Mouse (Mus musculus): ENCODE data around the gene Wnt3a. TPM values are rescaled to one million over a fixed set of nuclear protein-coding genes. Genes with fewer than 3 reads are reported as not detected.

Gene Wnt3a
- not detected in 2 replicates for total RNA-seq (2012; rRNA removed)
- not detected for polyA plus RNA-seq (2012; ENCODE audit: insufficient read depth in 1 of 2, insufficient read length in 2 of 2, low read depth in 1 of 2, low replicate concordance in 2 of 2, missing spikeins in 1 of 2)

GRCm38 (mm10) chr11:59290702-59291303, at the start of gene Wnt3a:
Wnt3a (minus strand) TSS chr11:59290752.
- no peaks in the 10 kb centered on the region for H3K9me3 ChIP-seq (replicated peaks; ENCODE audit: insufficient read depth, low read length)
- no peaks in the 10 kb centered on the region for H3K36me3 ChIP-seq (ENCODE audit: control insufficient read depth in 1 of 2, insufficient read depth in 2 of 2, low read length in 2 of 2)
- H3K9ac ChIP-seq (ENCODE audit: control insufficient read depth, low read depth, low read length, poor library complexity, severe bottlenecking), result no peak within 1 kb of the TSS
- H3K4me3 ChIP-seq (ENCODE audit: control insufficient read depth in 1 of 2, insufficient read depth in 1 of 2, low read depth in 2 of 2, low read length in 2 of 2), result no peak within 1 kb of the TSS
- H3K79me2 ChIP-seq (ENCODE audit: control insufficient read depth, insufficient read depth, low read length, poor library complexity), result no peaks in the 10 kb centered on the region
- no peak within 1 kb of the TSS for H3K27ac ChIP-seq (ENCODE audit: control insufficient read depth, low read depth, low read length)
- DNase-seq (ENCODE audit: low read depth, low spot score), result no peak
- no peaks in the 10 kb centered on the region for H3K4me1 ChIP-seq (ENCODE audit: control insufficient read depth in 1 of 2, insufficient read depth in 2 of 2, low read length in 2 of 2)
- H3K27me3 ChIP-seq (ENCODE audit: control insufficient read depth in 1 of 2, insufficient read depth in 2 of 2, low read length in 2 of 2), result peaks cover 1 to 2% of the 10 kb centered on the region in 2 experiments; a peak in 2 of 4 replicates
- TF ChIP-seq SMC3 (IDR thresholded peaks at IDR 0.05; ENCODE audit: low read depth, low read length), result no peak
- TF ChIP-seq CTCF (IDR thresholded peaks at IDR 0.05 in 2 of 3, conservative IDR thresholded peaks at IDR 0.05 in 1 of 3; ENCODE audit: control insufficient read depth in 1 of 3, insufficient read depth in 1 of 3, low read depth in 2 of 3, low read length in 3 of 3, poor library complexity in 1 of 3, severe bottlenecking in 1 of 3), result no peak
- TF ChIP-seq MAZ (IDR thresholded peaks at IDR 0.05; ENCODE audit: low read depth, low read length), result no peak
- TF ChIP-seq MXI1 (IDR thresholded peaks at IDR 0.05; ENCODE audit: low read depth, low read length), result no peak
- no peak for TF ChIP-seq KAT2A (conservative IDR thresholded peaks at IDR 0.05; ENCODE audit: low read depth, low read length)
- no peak for TF ChIP-seq GABPA (IDR thresholded peaks at IDR 0.05; ENCODE audit: low read depth, low read length)
- no peak for TF ChIP-seq SIN3A (IDR thresholded peaks at IDR 0.05; ENCODE audit: low read length)
- no peak for TF ChIP-seq E2F4 (IDR thresholded peaks at IDR 0.05; ENCODE audit: borderline replicate concordance, low read depth, low read length)

GRCm38 (mm10) chr11:59338736-59339120, 48.2 kb upstream of the Wnt3a start:
- Histone ChIP-seq H3K9ac (ENCODE audit: control insufficient read depth, low read depth, low read length, poor library complexity, severe bottlenecking) (no peak overlapping the region), H3K27me3 (ENCODE audit: control insufficient read depth in 1 of 2, insufficient read depth in 2 of 2, low read length in 2 of 2) (peaks cover 0 to 2% of the 10 kb centered on the region in 2 experiments; a peak in 1 of 4 replicates), H3K4me3 (ENCODE audit: control insufficient read depth in 1 of 2, insufficient read depth in 1 of 2, low read depth in 2 of 2, low read length in 2 of 2) (no peak overlapping the region), H3K27ac (ENCODE audit: control insufficient read depth, low read depth, low read length) (no peak overlapping the region), H3K4me1 (ENCODE audit: control insufficient read depth in 1 of 2, insufficient read depth in 2 of 2, low read length in 2 of 2) (peaks cover 0 to 6% of the 10 kb centered on the region in 2 experiments; a peak in 2 of 4 replicates), H3K9me3 (replicated peaks; ENCODE audit: insufficient read depth, low read length) (no peaks in the 10 kb centered on the region), H3K79me2 (ENCODE audit: control insufficient read depth, insufficient read depth, low read length, poor library complexity) (no peaks in the 10 kb centered on the region), H3K36me3 (ENCODE audit: control insufficient read depth in 1 of 2, insufficient read depth in 2 of 2, low read length in 2 of 2) (no peaks in the 10 kb centered on the region)
- DNase-seq (ENCODE audit: low read depth, low spot score), result no peak
- TF ChIP-seq MXI1 (IDR thresholded peaks at IDR 0.05; ENCODE audit: low read depth, low read length) (no peak), HCFC1 (IDR thresholded peaks at IDR 0.05; ENCODE audit: low read depth, low read length) (no peak), UBTF (IDR thresholded peaks at IDR 0.05; ENCODE audit: borderline replicate concordance, insufficient read depth, low read depth, low read length) (no peak), ZMIZ1 (IDR thresholded peaks at IDR 0.05; ENCODE audit: low read depth, low read length) (no peak), ELF1 (IDR thresholded peaks at IDR 0.05; ENCODE audit: low read depth, low read length) (no peak), KAT2A (conservative IDR thresholded peaks at IDR 0.05; ENCODE audit: low read depth, low read length) (no peak), GATA1 (IDR thresholded peaks at IDR 0.05; ENCODE audit: low read depth, low read length) (no peak), E2F4 (IDR thresholded peaks at IDR 0.05; ENCODE audit: borderline replicate concordance, low read depth, low read length) (no peak), MYB (IDR thresholded peaks at IDR 0.05; ENCODE audit: low read depth, low read length) (no peak)

Data from MEL (cell line).